Mouse (Mus musculus) midbrain, embryonic 15.5 days (tissue): Measurements from ENCODE around the gene Tmem135. TPM values are rescaled to one million over a fixed set of nuclear protein-coding genes. Genes with fewer than 3 reads are reported as not detected.

ENCODE experiments used
- ATAC-seq: fragments of 200-750 bp; cut with Nextera tagmentation; replicated peaks from 2 replicates; pipeline ENCODE4 v1.8.0; 2017; ENCODE audit warnings: moderate TSS enrichment
- H3K27ac ChIP-seq: fragments of 300-500 bp; sonication (generic); 2 replicates; pipeline ENCODE4 v1.5.1; 2015; ENCODE audit warnings: mild to moderate bottlenecking, inconsistent platforms
- H3K27me3 ChIP-seq: fragments of 300-500 bp; sonication (generic); replicated peaks from 2 replicates; pipeline ENCODE4 v1.6.1; 2015; ENCODE audit warnings: inconsistent platforms
- H3K36me3 ChIP-seq: fragments of 300-500 bp; sonication (generic); replicated peaks from 2 replicates; pipeline ENCODE4 v1.6.1; 2015; ENCODE audit warnings: inconsistent platforms
- H3K4me1 ChIP-seq: fragments of 300-500 bp; sonication (generic); 2 replicates; pipeline ENCODE4 v1.6.1; 2015; ENCODE audit warnings: inconsistent platforms
- H3K4me2 ChIP-seq: fragments of 300-500 bp; sonication (generic); 2 replicates; pipeline ENCODE4 v1.6.1; 2015; ENCODE audit warnings: inconsistent platforms, mild to moderate bottlenecking, moderate library complexity
- H3K4me3 ChIP-seq: fragments of 300-500 bp; sonication (generic); 2 replicates; pipeline ENCODE4 v1.5.1; 2015; ENCODE audit warnings: mild to moderate bottlenecking, inconsistent platforms
- H3K9ac ChIP-seq: fragments of 300-500 bp; sonication (generic); 2 replicates; pipeline ENCODE4 v1.6.1; 2015; ENCODE audit warnings: mild to moderate bottlenecking, inconsistent platforms
- H3K9me3 ChIP-seq: fragments of 300-500 bp; sonication (generic); 2 replicates; pipeline ENCODE4 v1.6.1; 2016; ENCODE audit warnings: inconsistent platforms
- WGBS: fragments of 180-500 bp; shearing (Covaris S2); methylation state at CpG from one replicate; pipeline ENCODE4 v1.1.7; 2015; ENCODE audit warnings: mixed read lengths; 5-methylcytosine and 5-hydroxymethylcytosine counted together
- polyA plus RNA-seq: library from polyadenylated mRNA; unstranded; fragments of >200 nt; fragmentation: Nextera tagmentation; extraction: Ambion mirVana; gene quantifications from 2 replicates; pipeline ENCODE4 v1.2.1, GENCODE M21; 2015

The Tmem135 gene
- polyA plus RNA-seq, 1 experiment from 2014 or later = 32.8 TPM

DNA sequence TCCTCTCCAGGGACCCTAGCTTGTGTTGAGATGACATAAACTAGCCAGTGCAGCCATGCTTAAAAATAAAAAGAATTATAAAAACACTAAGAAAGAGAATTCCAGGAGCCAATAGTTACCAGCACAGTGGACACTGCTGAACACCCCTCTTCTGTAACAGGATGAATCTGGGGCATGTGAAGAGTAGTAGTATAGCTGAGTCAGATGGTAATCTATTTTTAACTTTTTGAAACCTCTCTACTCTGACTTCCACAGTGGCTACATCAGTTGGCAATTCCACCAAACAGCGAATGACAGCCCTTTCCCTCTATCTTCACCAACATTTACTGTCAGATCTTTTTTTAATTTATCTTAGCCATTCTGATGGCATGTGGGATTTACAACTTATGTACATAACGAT, 187.9 kb downstream of the Tmem135 start:
- Histone ChIP-seq H3K36me3 (no peaks in the 10 kb centered on the region), H3K27ac (no peak overlapping the region), H3K4me1 (0 out of 2 replicates have a peak, but pooled peaks cover 5% of the 10 kb centered on the region), H3K4me3 (no peak overlapping the region), H3K4me2 (no peak overlapping the region), H3K9ac (no peak overlapping the region), H3K27me3 (no peaks in the 10 kb centered on the region), H3K9me3 (no peaks in the 10 kb centered on the region)
- WGBS = 86% methylated on average over 2 of the region's 2 CpGs
- no peak for ATAC-seq

DNA sequence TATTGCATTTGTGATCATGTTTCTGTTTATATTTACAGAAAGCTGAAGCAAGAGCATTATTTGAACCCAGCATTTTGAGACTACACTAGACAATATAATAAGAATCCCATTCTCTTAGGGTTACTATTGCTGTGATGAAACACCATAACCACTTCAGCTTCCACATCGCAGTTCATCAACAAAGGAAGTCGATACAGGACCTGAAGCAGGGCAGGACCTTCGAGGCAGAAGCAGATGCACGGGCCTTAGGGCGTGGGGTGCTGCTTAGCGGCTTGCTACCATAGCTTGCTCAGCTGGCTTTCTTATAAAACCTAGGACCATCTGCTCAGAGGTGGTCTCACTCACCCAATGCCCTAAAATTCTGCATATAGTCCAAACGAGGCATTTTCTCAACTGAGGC, 188.3 kb downstream of the Tmem135 start:
- no peak; the same call in 1 of the 2 replicates for ATAC-seq
- 57% methylated on average over 7 of the region's 7 CpGs for WGBS
- H3K36me3 ChIP-seq = no peaks in the 10 kb centered on the region
- no peak overlapping the region for H3K4me3 ChIP-seq
- H3K27me3 ChIP-seq = no peaks in the 10 kb centered on the region
- no peak overlapping the region for H3K4me2 ChIP-seq
- no peak overlapping the region for H3K27ac ChIP-seq
- no peaks in the 10 kb centered on the region for H3K9me3 ChIP-seq
- peaks cover 8% of the 10 kb centered on the region for H3K4me1 ChIP-seq
- no peak overlapping the region for H3K9ac ChIP-seq

DNA sequence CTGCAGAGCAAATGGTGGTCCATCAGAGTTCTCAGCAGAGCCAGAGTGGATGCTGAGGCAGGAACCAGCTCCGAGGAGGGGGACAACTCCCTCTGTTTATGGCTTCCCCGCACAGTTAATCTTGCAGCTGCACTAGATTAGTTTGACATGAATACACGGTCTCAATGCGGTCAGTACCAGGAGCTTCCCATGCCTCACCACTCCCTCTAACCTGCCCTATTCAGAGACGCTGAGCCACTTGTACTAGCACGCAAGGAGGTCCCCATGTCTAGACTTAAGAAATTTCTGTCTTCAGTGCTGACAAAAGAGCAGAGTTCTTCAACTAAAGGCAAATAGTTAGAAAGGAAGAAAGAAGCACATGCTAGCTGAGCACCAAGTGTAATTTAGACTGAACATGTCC, 193.5 kb downstream of the Tmem135 start:
- H3K9me3 ChIP-seq = no peaks in the 10 kb centered on the region
- H3K27ac ChIP-seq = no peak overlapping the region
- H3K27me3 ChIP-seq = no peaks in the 10 kb centered on the region
- H3K4me2 ChIP-seq = no peak overlapping the region
- H3K36me3 ChIP-seq = no peaks in the 10 kb centered on the region
- 0 out of 2 replicates have a peak, but pooled peaks have one; percentile 27 for ATAC-seq
- H3K4me3 ChIP-seq = no peak overlapping the region
- no peak overlapping the region for H3K9ac ChIP-seq
- WGBS = 10% methylated on average over 6 of the region's 6 CpGs
- peaks cover 8% of the 10 kb centered on the region for H3K4me1 ChIP-seq

DNA sequence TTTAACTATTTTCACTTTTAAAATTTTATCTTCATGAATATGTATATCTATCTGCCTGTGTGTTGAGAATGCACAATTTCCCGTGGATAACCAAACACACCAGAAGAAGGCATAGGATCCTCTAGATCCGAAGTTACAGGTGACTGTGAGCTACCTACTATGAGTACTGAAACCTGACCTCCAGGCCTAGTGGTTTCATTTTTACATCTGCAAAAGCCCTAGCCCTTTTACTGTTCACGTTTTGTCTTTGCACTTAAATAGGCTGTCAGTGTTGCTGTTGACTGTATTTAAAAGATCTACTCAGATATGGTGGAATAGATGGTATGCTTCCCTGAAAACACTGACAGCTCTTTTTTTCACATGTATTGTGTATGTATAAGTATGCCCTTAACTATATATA, 197.9 kb downstream of the Tmem135 start:
- no peak overlapping the region for H3K9ac ChIP-seq
- 86% methylated on average over 3 of the region's 3 CpGs for WGBS
- H3K9me3 ChIP-seq = no peaks in the 10 kb centered on the region
- H3K4me3 ChIP-seq = no peak overlapping the region
- no peak for ATAC-seq
- H3K27me3 ChIP-seq = no peaks in the 10 kb centered on the region
- H3K27ac ChIP-seq = no peak overlapping the region
- H3K4me1 ChIP-seq = peaks cover 8% of the 10 kb centered on the region
- H3K4me2 ChIP-seq = no peak overlapping the region
- no peaks in the 10 kb centered on the region for H3K36me3 ChIP-seq

DNA sequence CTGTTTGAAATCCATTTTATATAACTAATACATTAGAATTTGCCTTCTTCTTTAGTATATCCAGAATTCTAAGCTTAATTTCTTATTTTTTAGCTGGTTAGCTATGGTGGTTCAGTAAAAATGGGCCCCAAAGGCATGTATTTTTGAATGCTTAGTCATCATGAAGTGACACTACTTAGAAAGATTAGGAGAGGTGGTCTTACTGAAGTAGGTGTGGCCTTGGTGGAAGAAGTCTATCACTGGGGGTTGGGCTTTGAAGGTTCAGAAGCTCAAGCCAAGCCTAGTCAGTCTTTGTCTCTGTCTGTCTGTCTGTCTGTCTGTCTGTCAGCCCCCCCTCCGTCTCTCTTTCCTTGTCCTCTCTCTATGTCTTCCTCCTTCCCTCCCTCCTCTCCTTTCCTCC, 198.6 kb downstream of the Tmem135 start:
- Histone ChIP-seq H3K27ac (no peak overlapping the region), H3K4me3 (no peak overlapping the region), H3K9ac (no peak overlapping the region), H3K27me3 (no peaks in the 10 kb centered on the region), H3K9me3 (no peaks in the 10 kb centered on the region), H3K4me2 (no peak overlapping the region), H3K36me3 (no peaks in the 10 kb centered on the region), H3K4me1 (peaks cover 2% of the 10 kb centered on the region)
- 92% methylated on average over 1 of the region's 1 CpGs for WGBS
- no peak for ATAC-seq

DNA sequence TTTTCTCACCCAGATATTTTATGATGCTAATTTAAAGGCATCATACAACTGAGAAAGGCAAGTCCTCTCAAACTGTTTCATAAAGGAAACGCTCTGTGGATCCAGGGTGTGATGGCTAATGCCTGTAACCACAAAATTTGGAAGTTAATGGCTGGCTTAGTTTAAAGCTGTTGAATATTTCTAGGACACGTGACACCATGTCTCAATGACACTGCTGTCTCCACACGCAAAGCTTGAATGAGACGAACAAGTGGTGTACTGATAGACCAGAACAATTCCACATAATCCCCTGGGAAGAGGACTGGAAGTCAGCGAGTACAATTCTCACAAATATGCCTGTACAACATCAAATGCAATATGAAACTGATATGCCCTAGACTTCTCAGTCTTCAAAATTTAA, 200.9 kb downstream of the Tmem135 start:
- Histone ChIP-seq H3K9me3 (no peaks in the 10 kb centered on the region), H3K27ac (no peak overlapping the region), H3K9ac (no peak overlapping the region), H3K4me2 (no peak overlapping the region), H3K36me3 (no peaks in the 10 kb centered on the region), H3K27me3 (no peaks in the 10 kb centered on the region), H3K4me1 (no peaks in the 10 kb centered on the region), H3K4me3 (no peak overlapping the region)
- no peak for ATAC-seq
- 62% methylated on average over 5 of the region's 5 CpGs for WGBS

DNA sequence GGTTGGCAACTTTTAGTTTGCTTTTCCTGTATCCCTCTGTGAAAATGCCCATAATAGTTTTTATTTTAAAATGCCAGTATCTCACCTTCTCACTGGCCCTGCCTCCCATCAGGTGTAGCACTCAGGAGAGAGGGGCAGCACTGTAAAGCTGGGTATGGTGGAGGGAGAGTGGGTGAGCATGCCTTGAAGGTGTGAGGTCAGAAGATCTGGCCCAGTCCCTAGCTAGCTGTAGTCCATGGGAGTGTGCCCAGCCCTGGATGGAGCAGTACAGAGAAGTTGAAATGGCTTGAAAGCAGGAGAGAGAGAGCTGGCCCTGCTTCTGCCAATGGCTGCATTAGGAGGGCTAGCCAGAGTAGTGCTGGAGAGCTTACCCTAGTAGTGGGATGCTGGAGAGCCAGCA, 202.1 kb downstream of the Tmem135 start:
- peak; percentile 42; the same call in 1 of the 2 replicates for ATAC-seq
- Histone ChIP-seq H3K4me2 (no peak overlapping the region), H3K9ac (no peak overlapping the region), H3K27ac (no peak overlapping the region), H3K9me3 (no peaks in the 10 kb centered on the region), H3K4me1 (no peaks in the 10 kb centered on the region), H3K27me3 (no peaks in the 10 kb centered on the region), H3K4me3 (no peak overlapping the region), H3K36me3 (no peaks in the 10 kb centered on the region)

DNA sequence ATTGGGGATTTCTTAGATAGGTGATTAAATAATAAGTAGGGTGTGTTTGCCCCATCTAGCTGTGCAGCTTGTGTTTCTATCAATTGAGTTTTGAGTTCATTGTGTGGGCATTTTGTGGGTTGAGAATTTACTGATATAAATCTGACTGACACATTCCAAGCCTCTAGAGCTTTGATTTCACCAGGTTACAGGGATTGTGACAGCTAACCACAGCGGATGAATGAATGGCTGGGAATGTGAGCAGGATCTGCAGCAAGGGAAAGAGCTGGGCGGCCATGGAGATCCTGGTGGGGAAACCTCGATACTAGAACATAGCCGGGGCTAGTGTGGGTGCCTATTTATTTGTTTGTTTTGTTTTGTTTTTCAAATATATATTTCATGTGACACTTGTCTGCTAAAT, 205.5 kb downstream of the Tmem135 start:
- WGBS = 85% methylated on average over 4 of the region's 4 CpGs
- Histone ChIP-seq H3K9me3 (no peaks in the 10 kb centered on the region), H3K27ac (no peak overlapping the region), H3K27me3 (no peaks in the 10 kb centered on the region), H3K4me1 (no peaks in the 10 kb centered on the region), H3K4me3 (no peak overlapping the region), H3K9ac (no peak overlapping the region), H3K36me3 (no peaks in the 10 kb centered on the region), H3K4me2 (no peak overlapping the region)
- no peak for ATAC-seq

DNA sequence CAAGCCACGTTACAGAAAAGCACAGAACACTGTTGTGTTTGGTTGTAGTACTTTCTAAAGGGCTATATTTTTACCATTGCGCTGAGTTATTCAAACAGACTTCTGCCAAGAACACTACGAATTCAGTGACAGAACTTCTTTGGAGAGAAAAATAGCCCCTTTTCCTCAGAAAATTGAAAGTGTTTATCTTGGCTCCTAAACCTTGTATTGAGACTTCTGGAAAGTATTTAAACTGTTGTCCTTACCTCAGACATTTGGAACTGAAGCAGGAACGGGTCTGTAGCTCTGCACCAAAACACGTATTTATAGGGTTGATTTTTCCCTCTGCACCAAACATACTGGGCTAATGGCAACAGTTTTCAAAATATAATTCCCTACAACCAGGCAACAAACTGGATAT, 210.6 kb downstream of the Tmem135 start:
- no peaks in the 10 kb centered on the region for H3K36me3 ChIP-seq
- no peak overlapping the region for H3K27ac ChIP-seq
- no peak overlapping the region for H3K4me2 ChIP-seq
- H3K4me1 ChIP-seq = no peaks in the 10 kb centered on the region
- H3K9ac ChIP-seq = no peak overlapping the region
- WGBS = 82% methylated on average over 5 of the region's 5 CpGs
- no peak overlapping the region for H3K4me3 ChIP-seq
- H3K27me3 ChIP-seq = no peaks in the 10 kb centered on the region
- H3K9me3 ChIP-seq = no peaks in the 10 kb centered on the region
- no peak for ATAC-seq

DNA sequence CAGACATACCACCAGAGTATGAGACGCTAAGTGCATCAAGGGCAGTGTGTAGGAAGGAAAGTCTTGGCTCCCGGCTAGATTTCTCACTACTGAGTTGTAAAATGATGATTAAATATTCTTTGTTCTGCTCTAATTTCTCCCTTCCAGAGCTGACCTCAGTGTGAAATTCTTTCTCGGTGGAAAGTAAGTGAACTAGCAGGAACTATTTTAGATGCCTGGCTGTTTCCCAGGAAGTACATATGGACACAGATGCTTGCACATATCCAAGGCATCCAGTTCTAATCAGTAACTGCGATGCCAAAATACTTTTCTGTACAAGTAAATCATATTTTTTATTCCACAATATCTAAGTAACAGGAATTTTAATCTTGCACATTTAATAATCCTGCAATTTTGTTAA, 220.1 kb downstream of the Tmem135 start:
- H3K4me1 ChIP-seq = no peaks in the 10 kb centered on the region
- H3K9me3 ChIP-seq = no peaks in the 10 kb centered on the region
- no peak overlapping the region for H3K4me2 ChIP-seq
- H3K27ac ChIP-seq = no peak overlapping the region
- no peaks in the 10 kb centered on the region for H3K36me3 ChIP-seq
- no peak overlapping the region for H3K4me3 ChIP-seq
- no peaks in the 10 kb centered on the region for H3K27me3 ChIP-seq
- no peak overlapping the region for H3K9ac ChIP-seq
- ATAC-seq = no peak
- 75% methylated on average over 4 of the region's 4 CpGs for WGBS

DNA sequence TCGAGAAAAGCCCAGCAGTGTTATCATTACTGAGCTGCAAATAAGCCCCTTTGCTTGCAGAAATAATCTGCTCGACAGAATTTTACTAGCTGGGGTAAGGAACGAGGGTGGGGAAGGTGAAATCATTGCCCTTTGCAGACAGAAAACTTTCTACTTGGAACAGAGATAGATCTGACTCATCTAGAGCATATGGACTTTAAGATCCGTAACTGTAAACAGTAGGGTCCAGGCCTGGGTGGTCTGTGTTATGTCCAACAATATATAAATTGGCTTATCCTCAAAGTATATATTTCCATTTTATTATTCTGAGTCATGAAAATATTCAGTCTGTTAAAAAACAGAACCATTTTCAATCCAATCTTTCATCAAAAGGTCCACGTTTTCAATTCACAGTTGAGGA, 221.1 kb downstream of the Tmem135 start:
- H3K9me3 ChIP-seq = no peaks in the 10 kb centered on the region
- no peak overlapping the region for H3K9ac ChIP-seq
- H3K36me3 ChIP-seq = no peaks in the 10 kb centered on the region
- 72% methylated on average over 5 of the region's 5 CpGs for WGBS
- H3K4me3 ChIP-seq = no peak overlapping the region
- no peaks in the 10 kb centered on the region for H3K4me1 ChIP-seq
- no peak overlapping the region for H3K4me2 ChIP-seq
- H3K27me3 ChIP-seq = no peaks in the 10 kb centered on the region
- ATAC-seq = no peak
- H3K27ac ChIP-seq = no peak overlapping the region

DNA sequence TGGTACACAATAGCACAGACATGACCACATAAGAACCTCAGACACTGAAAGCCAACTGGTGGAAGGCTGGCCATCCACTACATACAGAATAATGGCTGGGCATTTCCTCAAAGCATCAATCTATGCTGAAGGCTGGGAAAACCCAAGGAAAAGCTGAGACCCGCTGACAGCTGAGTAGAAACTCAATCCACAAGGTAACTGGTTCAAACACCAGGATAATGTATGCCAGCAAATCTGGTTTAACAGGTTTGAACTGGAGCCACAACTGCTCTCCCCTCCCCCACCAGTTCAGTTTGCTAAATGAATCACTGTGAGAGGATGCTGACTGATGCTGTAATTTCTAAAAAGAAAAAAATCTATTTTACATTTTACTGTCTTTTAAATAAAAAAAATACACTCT, 222.7 kb downstream of the Tmem135 start:
- 48% methylated on average over 1 of the region's 1 CpGs for WGBS
- H3K27ac ChIP-seq = no peak overlapping the region
- no peaks in the 10 kb centered on the region for H3K4me1 ChIP-seq
- no peak overlapping the region for H3K9ac ChIP-seq
- H3K36me3 ChIP-seq = no peaks in the 10 kb centered on the region
- H3K4me3 ChIP-seq = no peak overlapping the region
- ATAC-seq = no peak
- H3K27me3 ChIP-seq = no peaks in the 10 kb centered on the region
- H3K4me2 ChIP-seq = no peak overlapping the region
- no peaks in the 10 kb centered on the region for H3K9me3 ChIP-seq

DNA sequence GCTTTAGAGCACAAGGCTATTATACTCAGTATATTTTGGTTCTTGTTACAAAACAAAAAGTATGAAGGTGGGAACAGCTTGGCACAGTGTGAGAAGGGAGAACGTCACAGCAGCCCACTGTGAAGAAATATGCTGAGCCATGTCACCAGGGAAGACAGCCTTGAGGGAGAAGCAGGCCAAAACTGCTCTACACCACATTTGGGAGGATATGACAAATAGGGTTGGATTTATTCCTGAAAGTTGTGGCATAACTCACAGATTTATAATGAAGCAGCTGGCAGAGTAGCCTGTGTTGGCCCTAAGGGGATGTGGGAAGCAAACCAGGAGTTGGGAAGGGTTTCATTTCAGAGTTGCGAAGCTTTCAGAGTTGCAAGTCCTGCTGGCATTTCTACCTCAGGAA, 225.4 kb downstream of the Tmem135 start:
- ATAC-seq = no peak

DNA sequence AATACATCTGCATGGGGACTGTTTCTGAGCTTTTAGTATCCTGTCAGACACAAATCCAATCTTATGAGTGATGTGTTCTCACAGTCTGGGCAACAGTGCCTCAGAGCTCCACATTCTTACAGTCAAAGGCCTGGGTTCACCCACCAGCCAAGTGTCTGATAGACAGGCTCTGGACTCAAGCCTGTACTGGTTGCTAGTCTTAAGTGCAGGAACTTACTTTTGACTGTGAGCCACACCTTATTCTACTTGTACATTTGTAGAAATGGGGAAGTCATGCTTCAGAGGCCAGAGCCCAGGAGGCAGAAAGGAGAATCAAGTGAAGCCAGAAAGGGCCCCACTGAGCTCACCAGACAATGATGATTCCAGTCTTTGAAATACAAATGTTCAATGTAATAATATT, 226.1 kb downstream of the Tmem135 start:
- Histone ChIP-seq H3K27ac (no peak overlapping the region), H3K36me3 (no peaks in the 10 kb centered on the region), H3K4me2 (no peak overlapping the region), H3K9me3 (no peaks in the 10 kb centered on the region), H3K4me1 (no peaks in the 10 kb centered on the region), H3K9ac (no peak overlapping the region), H3K27me3 (no peaks in the 10 kb centered on the region), H3K4me3 (no peak overlapping the region)
- no peak for ATAC-seq

More for the DNA sequence above, 225.4 kb downstream of the Tmem135 start:
- no peak overlapping the region for H3K27ac ChIP-seq
- no peak overlapping the region for H3K9ac ChIP-seq
- H3K36me3 ChIP-seq = no peaks in the 10 kb centered on the region
- H3K9me3 ChIP-seq = no peaks in the 10 kb centered on the region
- H3K4me3 ChIP-seq = no peak overlapping the region
- 85% methylated on average over 2 of the region's 2 CpGs for WGBS
- H3K4me1 ChIP-seq = no peaks in the 10 kb centered on the region
- no peak overlapping the region for H3K4me2 ChIP-seq
- no peaks in the 10 kb centered on the region for H3K27me3 ChIP-seq
